8 mouse cellular contexts compared by ENCODE assay signal in genomic region chr4:106804910-106805274, GRCm38 (mm10). TPM values are rescaled to one million over a fixed set of nuclear protein-coding genes. Genes with fewer than 3 reads are reported as not detected.
A peak's percentile ranks its signal among the peaks of the same experiment; 100 is the strongest.
DNase-seq lines count a peak whose midpoint lies in the region; ATAC-seq and TF ChIP-seq lines count a peak whose summit lies in the region.

Gene Acot11, minus strand, starts transcription at chr4:106804998.

- no peak for DNase-seq in layer of hippocampus, adult 2 months (ENCODE audit: low spot score in 2 of 2)
- no peak for DNase-seq in layer of hippocampus, adult 11-12 months (ENCODE audit: low spot score)
- peak; percentile 74 for DNase-seq in embryo, embryonic 11 days
- DNase-seq in heart, embryonic 10.5 days (ENCODE audit: low spot score) = peak; percentile 89
- DNase-seq in kidney, adult 8-10 months = peak; percentile 62 to 65
- DNase-seq in liver, embryonic 11.5 days (ENCODE audit: low spot score) = no peak
- DNase-seq in midbrain, postnatal 0 days (ENCODE audit: low spot score) = no peak
- DNase-seq in right cerebral cortex, postnatal 4 days = no peak

- peaks cover 28% of the 10 kb centered on the region for H3K4me1 ChIP-seq in heart, embryonic 10.5 days
- peaks cover 27% of the 10 kb centered on the region for H3K4me1 ChIP-seq in liver, embryonic 11.5 days (replicated peaks; ENCODE audit: control insufficient read depth, insufficient read depth, low read length)
- H3K4me1 ChIP-seq in midbrain, postnatal 0 days (ENCODE audit: insufficient read depth, low read length) = 0 out of 2 replicates have a peak, but pooled peaks cover 3% of the 10 kb centered on the region

- TF ChIP-seq CTCF in layer of hippocampus, adult 2 months (conservative IDR thresholded peaks at IDR 0.05) = no peak
- TF ChIP-seq CTCF in midbrain, postnatal 0 days (IDR thresholded peaks at IDR 0.05) = no peak

- peak within 1 kb of the TSS; percentile 64 for H3K9ac ChIP-seq in liver, embryonic 11.5 days (ENCODE audit: low read depth, low read length)
- no peak within 1 kb of the TSS; the same call in 1 of the 2 replicates for H3K9ac ChIP-seq in midbrain, postnatal 0 days (replicated peaks; ENCODE audit: low read length, poor library complexity, severe bottlenecking)

- no peak within 1 kb of the TSS for H3K4me3 ChIP-seq in layer of hippocampus, adult 2 months
- H3K4me3 ChIP-seq in heart, embryonic 10.5 days = peak within 1 kb of the TSS; percentile 59
- peak within 1 kb of the TSS; percentile 50 for H3K4me3 ChIP-seq in liver, embryonic 11.5 days (ENCODE audit: low read depth, low read length)
- H3K4me3 ChIP-seq in midbrain, postnatal 0 days (ENCODE audit: low read depth, low read length) = no peak within 1 kb of the TSS

- no peaks in the 10 kb centered on the region for H3K36me3 ChIP-seq in heart, embryonic 10.5 days
- no peaks in the 10 kb centered on the region for H3K36me3 ChIP-seq in liver, embryonic 11.5 days (ENCODE audit: control insufficient read depth, insufficient read depth, low read length)
- H3K36me3 ChIP-seq in midbrain, postnatal 0 days (ENCODE audit: insufficient read depth, low read length) = no peaks in the 10 kb centered on the region

- H3K27ac ChIP-seq in layer of hippocampus, adult 2 months = no peak within 1 kb of the TSS
- peak within 1 kb of the TSS; percentile 85 for H3K27ac ChIP-seq in heart, embryonic 10.5 days
- H3K27ac ChIP-seq in liver, embryonic 11.5 days (ENCODE audit: low read depth, low read length) = peak within 1 kb of the TSS; percentile 75
- H3K27ac ChIP-seq in midbrain, postnatal 0 days (ENCODE audit: low read depth, low read length) = no peak within 1 kb of the TSS

- no peaks in the 10 kb centered on the region for H3K9me3 ChIP-seq in heart, embryonic 10.5 days
- H3K9me3 ChIP-seq in liver, embryonic 11.5 days (ENCODE audit: control insufficient read depth, low read length) = no peaks in the 10 kb centered on the region
- no peaks in the 10 kb centered on the region for H3K9me3 ChIP-seq in midbrain, postnatal 0 days (ENCODE audit: low read length)

- 3% methylated on average over 23 of the region's 23 CpGs for WGBS in heart, embryonic 10.5 days
- 2% methylated on average over 23 of the region's 23 CpGs for WGBS in liver, embryonic 11.5 days
- 8% methylated on average over 23 of the region's 23 CpGs for WGBS in midbrain, postnatal 0 days

- peak; percentile 50 for ATAC-seq in liver, embryonic 11.5 days (replicated peaks; ENCODE audit: low FRiP score)
- no peak for ATAC-seq in midbrain, postnatal 0 days (ENCODE audit: low FRiP score)

- H3K4me2 ChIP-seq in liver, embryonic 11.5 days = peak within 1 kb of the TSS; percentile 94
- H3K4me2 ChIP-seq in midbrain, postnatal 0 days (ENCODE audit: low read depth, low read length, poor library complexity, severe bottlenecking) = peak within 1 kb of the TSS; percentile 44

- peaks cover 22% of the 10 kb centered on the region; the same call in 1 of the 2 replicates for H3K27me3 ChIP-seq in heart, embryonic 10.5 days (ENCODE audit: insufficient read depth, poor library complexity, severe bottlenecking)
- no peaks in the 10 kb centered on the region for H3K27me3 ChIP-seq in liver, embryonic 11.5 days (replicated peaks; ENCODE audit: control insufficient read depth, insufficient read depth, low read length)
- no peaks in the 10 kb centered on the region for H3K27me3 ChIP-seq in midbrain, postnatal 0 days (ENCODE audit: insufficient read depth, low read length)

RNA-seq across cellular contexts. Expression of gene Acot11, which starts in this region (rescaled TPM):
- 10 to 100 TPM; 45.6 to 55.5 TPM for total RNA-seq in layer of hippocampus, adult 2 months (2021)
- 3.5 and 5.6 TPM in 2 replicates for polyA plus RNA-seq in heart, embryonic 10.5 days (2016; fragmentation: Nextera tagmentation; extraction: Ambion mirVana)
- 2.9 and 3.9 TPM in 2 replicates for polyA plus RNA-seq in liver, embryonic 11.5 days (2014; fragmentation: Nextera tagmentation; extraction: Ambion mirVana)
- 4.0 and 7.0 TPM in 2 replicates for total RNA-seq in midbrain, postnatal 0 days (2014; rRNA removed)
- polyA plus RNA-seq in midbrain, postnatal 0 days (2015; fragmentation: Nextera tagmentation; extraction: Ambion mirVana) = 1.8 and 2.1 TPM in 2 replicates

Comparison
In these comparisons a context has a peak if more than half of its experiments do, and no peak if none do; other contexts are left out.
1. DNase-seq: peak in embryo, embryonic 11 days (single experiment), heart, embryonic 10.5 days (single experiment) and kidney, adult 8-10 months (2 of 2); none in layer of hippocampus, adult 2 months (0 of 2), layer of hippocampus, adult 11-12 months (single experiment), liver, embryonic 11.5 days (single experiment), midbrain, postnatal 0 days (single experiment) and right cerebral cortex, postnatal 4 days (single experiment).
2. H3K27ac ChIP-seq: peak in heart, embryonic 10.5 days (single experiment) and liver, embryonic 11.5 days (single experiment); none in layer of hippocampus, adult 2 months (single experiment) and midbrain, postnatal 0 days (single experiment).
3. H3K4me3 ChIP-seq: peak in heart, embryonic 10.5 days (single experiment) and liver, embryonic 11.5 days (single experiment); none in layer of hippocampus, adult 2 months (single experiment) and midbrain, postnatal 0 days (single experiment).